Mouse (Mus musculus): Measurements from ENCODE around the gene Cyth1.

DNA sequence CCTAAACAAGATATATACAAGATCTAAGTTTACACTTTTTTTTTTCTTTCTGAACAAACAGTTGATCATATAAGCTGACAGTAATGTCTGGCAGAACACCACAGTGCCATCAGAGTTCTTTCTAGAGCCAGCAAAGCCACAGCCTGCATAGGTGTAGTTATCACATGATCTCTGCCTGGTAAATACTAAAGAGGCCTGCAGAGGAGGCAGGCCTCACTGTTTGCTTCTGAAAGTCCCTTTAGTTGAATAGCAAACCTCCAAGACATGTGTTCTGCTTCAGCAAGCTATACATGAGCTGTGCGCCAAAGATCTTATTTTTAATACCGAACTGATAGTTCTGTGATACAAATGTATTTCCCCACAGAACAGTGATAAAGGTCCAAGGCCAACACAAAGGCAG lies 3.3 kb downstream of the Cyth1 start:
- TF ChIP-seq POLR2A (IDR thresholded peaks at IDR 0.05; ENCODE audit: low read depth, low read length) (no peak), ZC3H11A (IDR thresholded peaks at IDR 0.05; ENCODE audit: low read depth, low read length) (no peak), CTCF (conservative IDR thresholded peaks at IDR 0.05 in 1 of 2, IDR thresholded peaks at IDR 0.05 in 1 of 2; ENCODE audit: low read depth in 2 of 2, low read length in 2 of 2) (no peak), ZMIZ1 (IDR thresholded peaks at IDR 0.05; ENCODE audit: low read depth, low read length) (no peak), CHD1 (IDR thresholded peaks at IDR 0.05; ENCODE audit: low read depth, low read length) (no peak), MXI1 (IDR thresholded peaks at IDR 0.05; ENCODE audit: low read depth, low read length) (peak; percentile 60; the same call in 1 of the 2 replicates), EP300 (IDR thresholded peaks at IDR 0.05; ENCODE audit: low read length) (peak; percentile 54), NRF1 (IDR thresholded peaks at IDR 0.05; ENCODE audit: low read depth, low read length) (no peak), MAFK (IDR thresholded peaks at IDR 0.05; ENCODE audit: insufficient replicate concordance, low read length) (no peak), GABPA (IDR thresholded peaks at IDR 0.05; ENCODE audit: insufficient replicate concordance, low read depth, low read length) (no peak), KAT2A (IDR thresholded peaks at IDR 0.05; ENCODE audit: insufficient replicate concordance, low read length) (0 out of 2 replicates have a peak, but pooled peaks have one; percentile 24)
